Mouse (Mus musculus): ENCODE measurements at regions not wholly inside any gene's neighbourhood (a gene's known extent, or its start where the extent isn't known, plus 50 kb on each side); places are given as distances from the start of the nearest gene placed in this dataset.
"Not testable (repeated sequence)": the region's sequence is repeated elsewhere in the genome, so short reads cannot be mapped to it uniquely, and the experiment has no call there.

- Histone ChIP-seq H3K27ac (ENCODE audit: low read depth, low read length) (no peak overlapping the region), H3K4me3 (ENCODE audit: low read depth, low read length) (no peak overlapping the region), H3K4me1 (ENCODE audit: control insufficient read depth, insufficient read depth, low read length) (no peaks in the 10 kb centered on the region), H3K4me2 (ENCODE audit: low read depth) (no peak overlapping the region), H3K9ac (ENCODE audit: low read length) (no peak overlapping the region), H3K36me3 (ENCODE audit: control insufficient read depth, insufficient read depth, low read length) (no peaks in the 10 kb centered on the region), H3K27me3 (ENCODE audit: control insufficient read depth, insufficient read depth, low read length) (no peaks in the 10 kb centered on the region), H3K9me3 (ENCODE audit: control insufficient read depth, low read length) (no peaks in the 10 kb centered on the region)
- peak; percentile 9 for DNase-seq (ENCODE audit: low spot score)
- ATAC-seq (ENCODE audit: insufficient read depth, low FRiP score, low TSS enrichment): peak; percentile 80
- WGBS: 44% methylated on average over 5 of the region's 5 CpGs
These were observed 1701.8 kb downstream of the Olfm4 start for GRCm38 (mm10) chr14:81685691-81686090.

- DNase-seq (ENCODE audit: low spot score); H3K4me1 ChIP-seq (ENCODE audit: control insufficient read depth, insufficient read depth, low read length); H3K4me3 ChIP-seq (ENCODE audit: low read depth, low read length); H3K9me3 ChIP-seq (ENCODE audit: control insufficient read depth, low read length); H3K27ac ChIP-seq (ENCODE audit: low read depth, low read length); ATAC-seq (ENCODE audit: insufficient read depth, low FRiP score, low TSS enrichment); H3K36me3 ChIP-seq (ENCODE audit: control insufficient read depth, insufficient read depth, low read length); H3K4me2 ChIP-seq (ENCODE audit: low read depth); H3K9ac ChIP-seq (ENCODE audit: low read length); H3K27me3 ChIP-seq (ENCODE audit: control insufficient read depth, insufficient read depth, low read length): not testable (repeated sequence)
- WGBS: no CpG with 5 or more reads among the region's 2 CpGs
These were observed 1708.4 kb downstream of the Olfm4 start for GRCm38 (mm10) chr14:81692245-81692644.

GRCm38 (mm10) chr14:81716056-81716455 lies 1732.2 kb downstream of the Olfm4 start:
- Histone ChIP-seq H3K4me1 (ENCODE audit: control insufficient read depth, insufficient read depth, low read length) (no peaks in the 10 kb centered on the region), H3K9me3 (ENCODE audit: control insufficient read depth, low read length) (no peaks in the 10 kb centered on the region), H3K27ac (ENCODE audit: low read depth, low read length) (no peak overlapping the region), H3K36me3 (ENCODE audit: control insufficient read depth, insufficient read depth, low read length) (no peaks in the 10 kb centered on the region), H3K9ac (ENCODE audit: low read length) (no peak overlapping the region), H3K27me3 (ENCODE audit: control insufficient read depth, insufficient read depth, low read length) (no peaks in the 10 kb centered on the region), H3K4me3 (ENCODE audit: low read depth, low read length) (no peak overlapping the region), H3K4me2 (ENCODE audit: low read depth) (no peak overlapping the region)
- 68% methylated on average over 5 of the region's 5 CpGs for WGBS
- DNase-seq (ENCODE audit: low spot score) (no peak), ATAC-seq (ENCODE audit: insufficient read depth, low FRiP score, low TSS enrichment) (no peak)

Measured in neural tube, embryonic 11.5 days (tissue).